Mouse (Mus musculus): ENCODE results near the gene Slc30a4. TPM values are rescaled to one million over a fixed set of nuclear protein-coding genes. Genes with fewer than 3 reads are reported as not detected.
A peak's percentile ranks its signal among the peaks of the same experiment; 100 is the strongest.

Slc30a4 gene
- polyA plus RNA-seq (2015; fragmentation: Nextera tagmentation; extraction: Ambion mirVana), result 4.6 and 5.0 TPM in 2 replicates

DNA sequence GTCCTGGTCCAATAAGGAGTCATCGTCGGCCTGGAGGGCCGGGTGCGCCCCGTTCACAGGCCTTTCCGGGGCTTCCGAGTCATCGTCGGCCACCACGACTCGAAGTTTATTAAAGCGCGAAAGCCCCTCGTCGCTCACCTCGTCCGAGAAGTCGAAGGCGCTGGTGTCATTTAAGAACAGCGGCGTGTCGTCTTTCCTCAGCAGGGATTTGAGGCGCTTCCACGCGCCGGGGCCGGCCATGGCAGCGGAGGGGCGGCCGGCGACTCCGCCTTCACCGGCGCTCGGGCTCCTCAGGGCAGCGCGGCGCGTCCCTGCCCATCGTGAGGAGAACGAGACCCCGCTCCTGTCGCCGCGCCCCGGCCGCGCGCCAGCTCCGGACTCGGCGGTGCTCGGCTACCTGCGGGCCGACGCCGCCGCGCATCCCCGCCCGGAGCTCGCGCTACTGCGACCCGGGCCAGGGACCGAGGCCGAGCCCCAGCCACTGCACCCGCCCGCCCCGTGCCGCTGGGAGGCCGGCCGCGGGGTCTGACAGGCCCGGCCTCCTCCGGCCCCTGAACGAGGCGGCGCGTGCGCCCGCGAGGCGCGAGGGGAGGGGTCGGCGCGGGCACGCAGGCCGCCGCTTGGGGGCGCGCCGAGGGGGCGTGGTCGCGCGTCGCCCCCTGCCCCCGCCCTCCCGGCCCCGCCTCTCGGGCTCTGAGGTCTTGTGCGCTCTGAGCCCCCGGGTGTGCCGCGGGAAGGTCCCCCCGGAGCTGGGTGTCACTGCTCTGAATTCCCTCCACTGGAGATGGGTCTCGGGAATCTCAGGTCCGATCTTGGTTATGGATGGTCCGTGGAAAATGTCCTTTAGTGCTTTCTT, at the start of gene Slc30a4:
TSS of gene Slc30a4 (minus strand) at position 483 of the 856 bp plus-strand sequence.
- H3K36me3 ChIP-seq, result no peaks in the 10 kb centered on the region
- no peaks in the 10 kb centered on the region for H3K9me3 ChIP-seq
- whole genome bisulfite sequencing, result under 1% methylated on average over 68 of the region's 111 CpGs
- H3K27me3 ChIP-seq, result peaks cover 25% of the 10 kb centered on the region; the same call in 1 of the 2 replicates
- peak within 1 kb of the TSS; percentile 87 for H3K9ac ChIP-seq (replicated peaks)
- H3K4me3 ChIP-seq (replicated peaks), result peak within 1 kb of the TSS; percentile 73
- H3K4me2 ChIP-seq (replicated peaks), result peak within 1 kb of the TSS; percentile 87
- H3K27ac ChIP-seq, result peak within 1 kb of the TSS; percentile 75
- ATAC-seq, result peak; percentile 99
- H3K4me1 ChIP-seq (replicated peaks), result peaks cover 25% of the 10 kb centered on the region

GRCm38 (mm10) chr2:122746461-122746860, 44.0 kb upstream of the Slc30a4 start:
- Histone ChIP-seq H3K4me2 (replicated peaks) (no peak overlapping the region), H3K4me3 (replicated peaks) (no peak overlapping the region), H3K27me3 (no peaks in the 10 kb centered on the region), H3K9ac (replicated peaks) (no peak overlapping the region), H3K9me3 (no peaks in the 10 kb centered on the region), H3K27ac (no peak overlapping the region), H3K4me1 (replicated peaks) (no peaks in the 10 kb centered on the region), H3K36me3 (peaks cover 51% of the 10 kb centered on the region)
- WGBS, result 93% methylated on average over 9 of the region's 9 CpGs
- no peak for ATAC-seq

DNA sequence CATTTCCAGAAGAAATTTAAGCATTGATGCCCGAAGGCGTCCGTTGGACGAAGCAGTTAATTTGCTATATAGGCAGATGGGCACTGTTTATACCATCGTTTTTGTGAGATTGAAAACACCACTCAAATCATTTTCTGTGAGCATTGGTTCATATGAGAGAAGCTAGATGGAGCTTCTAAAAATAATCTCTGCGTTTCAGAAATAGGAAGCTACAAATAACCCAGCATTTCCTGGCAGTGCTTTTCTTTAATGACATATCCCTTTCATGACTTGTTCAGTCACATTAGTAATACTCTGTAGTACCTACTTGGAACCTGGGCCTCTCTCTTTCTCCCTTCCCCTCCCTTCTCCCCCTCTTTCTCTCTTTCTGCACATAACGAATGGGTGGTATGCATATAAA, 36.6 kb upstream of the Slc30a4 start:
- ATAC-seq, result no peak
- Histone ChIP-seq H3K9ac (replicated peaks) (peak overlapping the region; percentile 95), H3K4me1 (replicated peaks) (peaks cover 24% of the 10 kb centered on the region), H3K27me3 (peaks cover 11% of the 10 kb centered on the region; the same call in 1 of the 2 replicates), H3K4me2 (replicated peaks) (peak overlapping the region; percentile 74), H3K27ac (peak overlapping the region; percentile 95), H3K9me3 (no peaks in the 10 kb centered on the region), H3K4me3 (replicated peaks) (peak overlapping the region; percentile 88), H3K36me3 (peaks cover 8% of the 10 kb centered on the region; the same call in 1 of the 2 replicates)
- 34% methylated on average over 7 of the region's 7 CpGs for WGBS

GRCm38 (mm10) chr2:122737894-122738830, 35.7 kb upstream of the Slc30a4 start, which contains the start of gene Bloc1s6:
TSS of gene Bloc1s6 (plus strand) at chr2:122738503.
- Histone ChIP-seq H3K9me3 (no peaks in the 10 kb centered on the region), H3K4me2 (replicated peaks) (peak within 1 kb of the TSS; percentile 74), H3K27ac (peak within 1 kb of the TSS; percentile 95), H3K27me3 (peaks cover 13% of the 10 kb centered on the region; the same call in 1 of the 2 replicates), H3K4me3 (replicated peaks) (peak within 1 kb of the TSS; percentile 88), H3K4me1 (replicated peaks) (peaks cover 24% of the 10 kb centered on the region), H3K36me3 (peaks cover 5% of the 10 kb centered on the region; the same call in 1 of the 2 replicates), H3K9ac (replicated peaks) (peak within 1 kb of the TSS; percentile 95)
- 1% methylated on average over 43 of the region's 59 CpGs for WGBS
- ATAC-seq, result peak; percentile 97

DNA sequence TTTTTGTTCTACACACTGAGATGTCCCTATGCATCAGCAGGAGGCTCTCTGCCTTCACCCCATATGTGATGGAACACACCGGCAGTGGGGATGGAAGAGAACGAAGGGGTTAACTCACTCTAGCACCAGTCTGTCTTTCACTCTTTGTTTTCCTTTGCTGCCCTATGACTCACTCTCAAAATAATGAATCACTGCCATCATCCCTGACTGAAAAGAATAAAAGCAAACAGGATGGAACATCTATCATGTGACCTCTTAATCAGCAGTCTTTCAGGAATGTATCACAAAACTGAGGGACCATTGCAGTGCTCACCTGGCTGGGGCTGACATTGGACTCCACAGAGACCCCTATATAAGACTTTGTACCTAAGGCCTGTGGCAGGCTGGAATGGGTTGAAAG, 29.0 kb upstream of the Slc30a4 start:
- Histone ChIP-seq H3K27ac (no peak overlapping the region), H3K36me3 (no peaks in the 10 kb centered on the region), H3K27me3 (peaks cover 18% of the 10 kb centered on the region; the same call in 1 of the 2 replicates), H3K4me1 (replicated peaks) (no peaks in the 10 kb centered on the region), H3K9ac (replicated peaks) (no peak overlapping the region), H3K4me3 (replicated peaks) (no peak overlapping the region), H3K4me2 (replicated peaks) (no peak overlapping the region), H3K9me3 (no peaks in the 10 kb centered on the region)
- ATAC-seq, result no peak
- 67% methylated on average over 2 of the region's 2 CpGs for WGBS

DNA sequence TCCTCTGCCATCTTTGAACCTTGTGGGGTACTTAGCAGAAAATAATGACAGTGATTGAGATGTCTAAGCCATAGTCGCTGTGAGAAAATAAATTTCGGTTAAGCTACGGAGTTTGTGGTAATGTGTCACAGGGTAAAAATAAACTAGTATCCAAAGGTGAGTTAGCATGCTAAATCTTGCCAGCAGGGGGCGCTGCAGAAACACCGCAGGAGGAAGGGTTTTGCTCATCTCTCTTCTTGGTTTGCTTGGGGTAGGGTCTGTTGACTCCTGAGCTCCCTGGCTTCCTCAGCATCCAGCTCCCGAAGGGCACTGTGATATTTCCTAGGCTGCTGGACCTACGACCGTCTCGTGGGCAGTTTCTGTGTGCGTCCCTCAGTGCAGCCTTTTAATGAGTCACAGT, 23.1 kb upstream of the Slc30a4 start:
- no peak for ATAC-seq
- Histone ChIP-seq H3K9me3 (no peaks in the 10 kb centered on the region), H3K4me3 (replicated peaks) (no peak overlapping the region), H3K4me2 (replicated peaks) (no peak overlapping the region), H3K4me1 (replicated peaks) (no peaks in the 10 kb centered on the region), H3K27ac (no peak overlapping the region), H3K27me3 (0 out of 2 replicates have a peak, but pooled peaks cover 9% of the 10 kb centered on the region), H3K9ac (replicated peaks) (no peak overlapping the region), H3K36me3 (no peaks in the 10 kb centered on the region)
- WGBS, result 56% methylated on average over 10 of the region's 10 CpGs

GRCm38 (mm10) chr2:122720564-122720963, 18.1 kb upstream of the Slc30a4 start:
- 0 out of 2 replicates have a peak, but pooled peaks cover 6% of the 10 kb centered on the region for H3K27me3 ChIP-seq
- H3K36me3 ChIP-seq, result no peaks in the 10 kb centered on the region
- H3K4me3 ChIP-seq (replicated peaks), result no peak overlapping the region
- no peaks in the 10 kb centered on the region for H3K4me1 ChIP-seq (replicated peaks)
- WGBS, result 78% methylated on average over 3 of the region's 3 CpGs
- no peak overlapping the region for H3K4me2 ChIP-seq (replicated peaks)
- no peaks in the 10 kb centered on the region for H3K9me3 ChIP-seq
- ATAC-seq, result no peak
- H3K9ac ChIP-seq (replicated peaks), result no peak overlapping the region
- H3K27ac ChIP-seq, result no peak overlapping the region

DNA sequence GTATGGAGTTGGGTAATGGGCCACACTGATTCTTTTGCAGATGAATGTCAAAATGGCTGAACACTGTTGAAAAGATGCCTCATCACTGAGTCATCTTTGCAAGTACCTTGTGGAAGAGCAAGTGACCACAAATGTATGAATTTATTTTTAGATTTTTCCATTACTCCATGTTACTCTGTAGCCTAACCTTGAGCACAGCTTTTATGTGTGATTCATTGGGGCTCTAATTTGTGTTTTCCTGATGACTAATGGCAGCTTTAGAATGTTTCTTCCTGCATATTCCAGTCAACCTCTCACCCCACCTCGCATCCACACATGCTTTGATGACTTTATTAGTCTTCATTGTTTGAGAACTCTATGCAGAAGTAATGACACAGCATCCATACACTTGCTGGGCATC, 16.8 kb upstream of the Slc30a4 start:
- no peaks in the 10 kb centered on the region for H3K4me1 ChIP-seq (replicated peaks)
- no peak overlapping the region for H3K4me2 ChIP-seq (replicated peaks)
- H3K9ac ChIP-seq (replicated peaks), result no peak overlapping the region
- 0 out of 2 replicates have a peak, but pooled peaks cover 6% of the 10 kb centered on the region for H3K27me3 ChIP-seq
- H3K4me3 ChIP-seq (replicated peaks), result no peak overlapping the region
- H3K9me3 ChIP-seq, result no peaks in the 10 kb centered on the region
- WGBS, result 62% methylated on average over 1 of the region's 1 CpGs
- H3K36me3 ChIP-seq, result no peaks in the 10 kb centered on the region
- no peak for ATAC-seq
- no peak overlapping the region for H3K27ac ChIP-seq

DNA sequence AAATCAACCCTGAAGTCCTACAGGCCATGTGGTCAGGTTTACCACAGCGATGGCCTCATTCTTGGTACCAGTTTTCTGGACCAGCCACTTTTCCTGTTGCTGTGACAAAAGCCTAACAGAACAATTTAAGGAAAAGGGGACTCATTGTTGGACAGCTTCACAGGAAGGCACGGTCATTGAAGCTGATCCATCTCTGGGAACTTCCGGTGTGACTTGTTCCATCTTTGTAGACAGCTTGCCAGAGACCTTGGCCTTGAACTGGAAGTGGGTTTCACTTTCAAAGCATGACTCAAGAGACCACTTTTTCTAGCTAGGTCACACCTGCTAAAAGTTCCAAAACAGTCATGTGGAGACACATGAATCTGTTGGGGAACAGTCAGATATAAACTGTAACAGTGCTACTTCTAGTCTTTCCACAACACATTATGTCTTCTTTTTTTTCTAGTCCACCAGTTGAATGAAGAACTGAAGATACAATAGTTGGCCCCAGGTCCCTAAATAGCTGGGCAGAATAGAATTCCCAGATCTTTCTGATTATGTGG, 13.9 kb upstream of the Slc30a4 start:
- Histone ChIP-seq H3K9me3 (no peaks in the 10 kb centered on the region), H3K4me2 (replicated peaks) (no peak overlapping the region), H3K27me3 (0 out of 2 replicates have a peak, but pooled peaks cover 6% of the 10 kb centered on the region), H3K9ac (replicated peaks) (no peak overlapping the region), H3K36me3 (no peaks in the 10 kb centered on the region), H3K27ac (no peak overlapping the region), H3K4me3 (replicated peaks) (no peak overlapping the region), H3K4me1 (replicated peaks) (no peaks in the 10 kb centered on the region)
- ATAC-seq, result no peak
- WGBS, result 85% methylated on average over 3 of the region's 3 CpGs

- no peak for ATAC-seq
- H3K4me2 ChIP-seq (replicated peaks), result no peak overlapping the region
- H3K4me1 ChIP-seq (replicated peaks), result no peaks in the 10 kb centered on the region
- H3K27ac ChIP-seq, result no peak overlapping the region
- no peaks in the 10 kb centered on the region for H3K36me3 ChIP-seq
- WGBS, result 82% methylated on average over 5 of the region's 5 CpGs
- H3K9ac ChIP-seq (replicated peaks), result no peak overlapping the region
- no peak overlapping the region for H3K4me3 ChIP-seq (replicated peaks)
- no peaks in the 10 kb centered on the region for H3K9me3 ChIP-seq
- H3K27me3 ChIP-seq, result no peaks in the 10 kb centered on the region
Observed at GRCm38 (mm10) chr2:122715148-122715692, 12.8 kb upstream of the Slc30a4 start.

GRCm38 (mm10) chr2:122712848-122713247, 10.4 kb upstream of the Slc30a4 start:
- Histone ChIP-seq H3K4me2 (replicated peaks) (no peak overlapping the region), H3K27me3 (no peaks in the 10 kb centered on the region), H3K4me1 (replicated peaks) (no peaks in the 10 kb centered on the region), H3K9ac (replicated peaks) (no peak overlapping the region), H3K36me3 (no peaks in the 10 kb centered on the region), H3K9me3 (no peaks in the 10 kb centered on the region), H3K27ac (no peak overlapping the region), H3K4me3 (replicated peaks) (no peak overlapping the region)
- WGBS, result 91% methylated on average over 2 of the region's 2 CpGs
- ATAC-seq, result no peak

Data from midbrain, embryonic 13.5 days (tissue).